Comparison of ENCODE assay signal across 20 mouse cellular contexts in genomic region chr1:84437565-84437964, GRCm38 (mm10).
DNase-seq lines count a peak whose midpoint lies in the region; ATAC-seq lines count a peak whose summit lies in the region.
"Had no signal": no experiment of that assay in that cellular context is flagged by ENCODE, and none has a peak within 500 bp of the region (broad histone marks: within the 10 kb centered on the region; RNA-seq: fewer than 3 reads in every experiment).

No protein-coding gene starts in this region.

- H3K4me2 ChIP-seq in liver, embryonic 11.5 days: no peak overlapping the region
- H3K4me2 ChIP-seq: embryonic facial prominence, embryonic 13.5 days; forebrain, embryonic 12.5 days; heart, embryonic 12.5 days had no signal

- peak; percentile 95 for DNase-seq in heart, adult 11 months
- no peak for DNase-seq in heart, postnatal 10 days
- no peak for DNase-seq in right cerebral cortex, postnatal 25 days
- DNase-seq in liver, embryonic 11.5 days (ENCODE audit: low spot score): no peak
- DNase-seq in left cerebral cortex, postnatal 25 days (ENCODE audit: low spot score in 2 of 2): no peak
- DNase-seq: adrenal gland, postnatal 14 days; cerebellum, adult 11 months; cerebellum, adult 9-10 months; cerebellum, postnatal 25 days; forebrain, postnatal 0 days; gastrocnemius, postnatal 14 days; heart, postnatal 36 days had no signal

- no peaks in the 10 kb centered on the region for H3K9me3 ChIP-seq in liver, embryonic 11.5 days (ENCODE audit: control insufficient read depth, low read length)
- H3K9me3 ChIP-seq: embryonic facial prominence, embryonic 13.5 days; forebrain, embryonic 12.5 days; heart, embryonic 12.5 days had no signal

- peak; percentile 94 for ATAC-seq in megakaryocyte, adult 5-6 weeks (ENCODE audit: poor library complexity, severe bottlenecking)
- ATAC-seq in liver, embryonic 11.5 days (replicated peaks; ENCODE audit: low FRiP score): no peak
- ATAC-seq: forebrain, postnatal 0 days; hindbrain, embryonic 16.5 days; inflammation-experienced regulatory T-cells, adult 6 months; intestine, postnatal 0 days had no signal

- no peak overlapping the region for H3K4me3 ChIP-seq in brown adipose tissue, adult 24 weeks (ENCODE audit: insufficient read depth, low read depth, low read length)
- no peak overlapping the region for H3K4me3 ChIP-seq in liver, embryonic 11.5 days (ENCODE audit: low read depth, low read length)
- H3K4me3 ChIP-seq: embryonic facial prominence, embryonic 13.5 days; forebrain, embryonic 12.5 days; heart, embryonic 12.5 days had no signal

- no peaks in the 10 kb centered on the region for H3K4me1 ChIP-seq in brown adipose tissue, adult 24 weeks (ENCODE audit: control insufficient read depth, insufficient read depth, insufficient read length, low read length)
- H3K4me1 ChIP-seq in liver, embryonic 11.5 days (replicated peaks; ENCODE audit: control insufficient read depth, insufficient read depth, low read length): no peaks in the 10 kb centered on the region
- H3K4me1 ChIP-seq: embryonic facial prominence, embryonic 13.5 days; forebrain, embryonic 12.5 days; heart, embryonic 12.5 days had no signal

- H3K27ac ChIP-seq in brown adipose tissue, adult 24 weeks (replicated peaks; ENCODE audit: low read depth, low read length): peak overlapping the region; percentile 21; the same call in 1 of the 2 replicates
- H3K27ac ChIP-seq in liver, embryonic 11.5 days (ENCODE audit: low read depth, low read length): no peak overlapping the region
- H3K27ac ChIP-seq: embryonic facial prominence, embryonic 13.5 days; forebrain, embryonic 12.5 days had no signal

- no peaks in the 10 kb centered on the region for H3K27me3 ChIP-seq in liver, embryonic 11.5 days (replicated peaks; ENCODE audit: control insufficient read depth, insufficient read depth, low read length)
- H3K27me3 ChIP-seq: embryonic facial prominence, embryonic 13.5 days; forebrain, embryonic 12.5 days; heart, embryonic 12.5 days had no signal

- intact Hi-C loops in heart, postnatal 10 days (cut with DNase I): loop anchor here (10.0 kb wide), 1 partner anchor 257 kb away; the partner anchor contains the start of gene Dner
- intact Hi-C loops in left cerebral cortex, postnatal 25 days (cut with DNase I): no loop called here

- no peaks in the 10 kb centered on the region for H3K36me3 ChIP-seq in liver, embryonic 11.5 days (ENCODE audit: control insufficient read depth, insufficient read depth, low read length)
- H3K36me3 ChIP-seq: embryonic facial prominence, embryonic 13.5 days; forebrain, embryonic 12.5 days; heart, embryonic 12.5 days had no signal

- no peak overlapping the region for H3K9ac ChIP-seq in liver, embryonic 11.5 days (ENCODE audit: low read depth, low read length)
- H3K9ac ChIP-seq: embryonic facial prominence, embryonic 13.5 days; forebrain, embryonic 12.5 days; forebrain, postnatal 0 days; heart, embryonic 12.5 days had no signal
